Mouse (Mus musculus): Measurements from ENCODE around the gene Zmym2. TPM values are rescaled to one million over a fixed set of nuclear protein-coding genes. Genes with fewer than 3 reads are reported as not detected.
"Not testable (repeated sequence)": the region's sequence is repeated elsewhere in the genome, so short reads cannot be mapped to it uniquely, and the experiment has no call there.

Zmym2 gene
- 10 to 100 TPM; 42.9 to 44.7 TPM for total RNA-seq (2021)
- long read RNA-seq, experiment 1, partial matches to known transcripts: 4 of 18 reads
- long read RNA-seq, experiment 1, other reads (novel, unspliced or antisense): 14 of 18 reads
- long read RNA-seq, experiment 2, partial matches to known transcripts: 2 of 9 reads
- long read RNA-seq, experiment 2, other reads (novel, unspliced or antisense): 7 of 9 reads

- intact Hi-C loops (cut with DNase I): loop anchor here (5.0 to 10.0 kb wide), 2 partner anchors 75 to 222 kb away; partner anchors contain the start of genes Mphosph8 and Zmym5
- DNase-seq: peak; percentile 74 to 79
Measured at GRCm38 (mm10) chr14:56886594-56887513, at the start of gene Zmym2. Gene Zmym2 (plus strand): TSS chr14:56886653.

- intact Hi-C loops (cut with DNase I): no loop called here
- no peak for DNase-seq
Measured at GRCm38 (mm10) chr14:56844033-56844432, 42.4 kb upstream of the Zmym2 start.

DNA sequence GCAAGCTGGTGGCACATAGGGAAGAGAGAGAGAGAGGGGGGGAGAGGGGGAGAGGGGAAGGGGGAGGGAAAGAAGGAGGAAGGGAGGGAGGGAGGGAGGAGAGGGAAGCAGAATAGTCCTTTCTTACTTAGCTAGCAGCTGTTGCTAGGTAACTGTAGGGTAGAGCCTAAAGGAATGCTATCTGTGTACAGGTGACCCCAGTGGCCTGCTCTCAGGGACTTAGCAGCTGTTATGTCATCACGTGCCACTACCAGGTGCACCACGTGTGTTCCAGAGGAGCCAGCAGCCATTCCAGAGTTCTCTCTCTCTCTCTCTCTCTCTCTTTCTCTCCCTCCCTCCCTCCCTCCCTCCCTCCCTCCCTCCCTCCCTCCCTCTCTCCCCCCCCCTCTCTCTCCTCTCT is 41.9 kb upstream of the Zmym2 start:
- intact Hi-C loops (cut with DNase I): no loop called here
- no peak for DNase-seq

- intact Hi-C loops (cut with DNase I): no loop called here
- DNase-seq: no peak
Measured at GRCm38 (mm10) chr14:56848322-56848721, 38.1 kb upstream of the Zmym2 start.

- intact Hi-C loops (cut with DNase I): no loop called here
- DNase-seq: no peak
Measured at GRCm38 (mm10) chr14:56849681-56850080, 36.8 kb upstream of the Zmym2 start.

GRCm38 (mm10) chr14:56864041-56864440 is 22.4 kb upstream of the Zmym2 start:
- intact Hi-C loops (cut with DNase I): no loop called here
- no peak for DNase-seq

DNA sequence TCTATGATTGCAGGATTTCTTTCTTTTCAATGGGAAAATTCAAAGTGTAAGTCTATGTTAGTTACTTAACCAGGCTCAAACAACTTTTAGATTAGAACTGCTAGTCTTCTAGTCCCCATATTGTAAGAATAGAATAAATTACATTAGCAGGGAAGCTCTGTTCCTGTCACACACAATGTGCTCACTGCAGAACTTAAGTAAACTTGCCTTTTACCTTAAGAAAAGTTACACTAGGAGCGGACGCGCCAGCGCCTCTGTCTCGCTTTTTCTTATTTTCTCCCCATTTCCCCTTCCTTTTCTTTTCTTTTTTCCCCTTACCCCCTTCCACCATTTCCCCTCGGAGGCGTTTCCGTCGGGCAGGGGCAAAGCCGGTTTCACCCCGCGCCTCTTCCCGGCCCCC is 21.8 kb upstream of the Zmym2 start:
- DNase-seq: no peak
- intact Hi-C loops (cut with DNase I): no loop called here

DNA sequence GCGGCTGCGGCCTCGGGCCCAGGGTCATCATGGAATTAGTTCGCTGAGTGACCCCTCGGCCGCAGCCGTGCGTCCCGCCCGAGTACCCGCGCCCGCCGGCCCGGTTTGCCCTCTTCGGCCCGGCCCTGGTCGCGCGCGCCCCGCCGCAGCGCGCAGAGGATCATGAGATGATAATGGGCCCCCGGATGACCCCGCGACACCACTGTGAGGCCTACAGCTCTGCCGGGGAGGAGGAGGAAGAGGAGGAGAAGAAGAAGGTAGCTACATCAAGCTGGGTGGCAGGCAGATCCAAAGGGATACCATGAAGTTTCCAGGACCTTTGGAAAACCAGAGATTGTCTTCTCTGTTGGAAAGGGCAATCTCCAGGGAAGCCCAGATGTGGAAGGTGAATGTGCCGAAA is 21.3 kb upstream of the Zmym2 start:
- DNase-seq; intact Hi-C loops (cut with DNase I): not testable (repeated sequence)

DNA sequence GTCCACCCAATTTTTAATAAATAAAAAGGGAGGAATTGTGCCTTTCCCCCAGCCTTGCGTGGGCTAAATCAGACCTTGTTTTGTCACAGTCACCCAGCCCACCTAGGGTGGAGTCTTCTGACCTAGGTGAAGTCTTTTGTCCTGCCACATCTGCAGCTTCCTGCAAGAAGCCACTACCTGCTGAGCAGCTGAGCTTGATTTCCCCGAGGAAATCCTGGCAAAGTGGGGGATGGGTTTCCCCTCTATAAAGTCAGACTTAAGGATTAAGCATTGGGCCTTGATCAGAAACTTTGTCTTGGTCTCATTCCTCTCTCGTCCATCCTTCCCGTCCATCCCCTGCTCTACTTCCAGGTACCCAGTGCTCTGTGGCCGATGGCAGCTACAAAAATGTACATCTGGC is 12.9 kb upstream of the Zmym2 start:
- intact Hi-C loops (cut with DNase I): no loop called here
- no peak for DNase-seq

- intact Hi-C loops (cut with DNase I): no loop called here
- no peak for DNase-seq
Measured at GRCm38 (mm10) chr14:56875586-56876159, 10.8 kb upstream of the Zmym2 start.

DNA sequence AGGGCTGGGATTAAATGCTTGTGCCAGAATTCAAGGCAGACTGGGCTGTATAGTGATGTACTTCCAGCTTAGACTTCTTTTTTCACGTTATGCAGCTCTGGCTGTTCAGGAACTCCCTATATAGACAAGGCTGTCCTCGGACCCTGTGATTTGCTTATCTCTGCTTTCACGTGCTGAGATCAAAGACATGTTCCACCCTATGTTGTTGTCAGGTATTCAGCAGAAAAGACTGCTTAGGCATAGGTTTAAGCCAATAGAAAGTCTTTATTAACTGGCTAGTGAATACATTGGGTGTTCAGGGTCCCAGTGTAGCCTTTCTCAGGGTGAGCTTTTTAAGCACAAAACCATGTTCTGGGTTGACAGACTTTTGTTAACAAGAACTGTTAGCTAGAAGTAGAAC is 5.2 kb upstream of the Zmym2 start:
- intact Hi-C loops (cut with DNase I): loop anchor here (10.0 kb wide), 1 partner anchor 216 kb away; the partner anchor contains the start of gene Mphosph8
- no peak for DNase-seq

GRCm38 (mm10) chr14:56883431-56883830 is 3.0 kb upstream of the Zmym2 start:
- intact Hi-C loops (cut with DNase I): loop anchor here (10.0 kb wide), 1 partner anchor 219 kb away; the partner anchor contains the start of gene Mphosph8
- no peak for DNase-seq

- intact Hi-C loops (cut with DNase I): loop anchor here (5.0 to 10.0 kb wide), 2 partner anchors 73 to 221 kb away; partner anchors contain the start of genes Mphosph8 and Zmym5
- DNase-seq: peak; percentile 77 to 84
Measured at GRCm38 (mm10) chr14:56885308-56885771, 1.1 kb upstream of the Zmym2 start.

DNA sequence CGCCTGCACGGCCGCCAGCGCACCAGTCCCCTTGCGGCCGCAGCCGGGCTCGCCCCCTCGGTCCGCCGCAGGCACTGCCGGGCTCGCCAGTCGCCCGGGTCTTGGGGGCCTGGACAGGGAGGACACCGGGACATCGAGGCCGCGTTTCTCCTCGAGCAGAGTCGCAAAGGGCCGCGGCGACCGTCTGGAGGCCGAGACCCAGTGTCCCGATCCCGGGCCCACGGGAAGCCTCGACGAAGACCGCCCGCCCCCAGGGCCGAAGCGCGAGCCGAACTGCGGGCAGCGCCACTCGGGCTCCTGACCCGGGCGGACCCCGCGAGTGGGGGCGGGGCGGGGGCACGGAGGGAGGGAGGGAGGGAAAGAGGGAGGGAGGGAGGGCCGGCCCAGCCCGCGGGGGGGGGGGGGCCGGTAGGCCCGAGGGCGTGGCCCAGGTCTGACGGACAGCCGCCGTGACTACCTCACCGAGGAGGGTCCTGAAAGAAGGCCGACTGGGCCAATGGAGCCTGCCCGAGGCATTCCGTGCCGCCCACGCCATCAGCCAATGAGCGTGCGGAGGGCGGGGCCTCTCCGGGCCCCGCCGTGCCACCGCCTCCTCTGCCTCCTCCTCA is 363 bp upstream of the Zmym2 start:
- DNase-seq: peak; percentile 90 to 92
- intact Hi-C loops (cut with DNase I): loop anchor here (5.0 to 10.0 kb wide), 2 partner anchors 74 to 221 kb away; partner anchors contain the start of genes Mphosph8 and Zmym5

DNA sequence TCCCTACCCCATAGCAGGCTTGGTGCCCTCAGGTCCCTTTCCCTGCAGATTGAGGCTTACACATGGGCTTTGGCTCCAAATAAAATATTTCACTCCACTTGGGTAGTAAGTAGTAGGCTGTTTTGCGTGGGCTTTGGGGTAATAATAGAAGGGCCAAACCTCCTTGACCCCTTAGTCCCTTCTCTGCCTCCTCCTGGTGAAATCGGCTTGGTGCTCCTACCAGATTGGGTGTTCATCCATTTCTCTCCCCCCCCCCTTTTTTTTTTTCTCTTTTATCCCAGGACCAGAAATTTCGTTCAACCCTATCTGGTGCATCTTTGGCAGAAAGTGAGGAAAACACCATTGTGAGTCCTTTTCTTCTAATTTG is 1.0 kb downstream of the Zmym2 start:
- intact Hi-C loops (cut with DNase I): loop anchor here (5.0 to 10.0 kb wide), 2 partner anchors 75 to 223 kb away; partner anchors contain the start of genes Mphosph8 and Zmym5
- DNase-seq: no peak

GRCm38 (mm10) chr14:56887887-56888286 is 1.4 kb downstream of the Zmym2 start:
- intact Hi-C loops (cut with DNase I): loop anchor here (5.0 to 10.0 kb wide), 2 partner anchors 76 to 223 kb away; partner anchors contain the start of genes Mphosph8 and Zmym5
- DNase-seq: peak; percentile 46 to 60

- no peak for DNase-seq
- intact Hi-C loops (cut with DNase I): loop anchor here (5.0 to 10.0 kb wide), 2 partner anchors 76 to 224 kb away; partner anchors contain the start of genes Mphosph8 and Zmym5
Measured at GRCm38 (mm10) chr14:56888416-56888815, 2.0 kb downstream of the Zmym2 start.

GRCm38 (mm10) chr14:56894417-56894816 is 8.0 kb downstream of the Zmym2 start:
- intact Hi-C loops (cut with DNase I): no loop called here
- DNase-seq: no peak

GRCm38 (mm10) chr14:56896521-56896920 is 10.1 kb downstream of the Zmym2 start:
- no peak for DNase-seq
- intact Hi-C loops (cut with DNase I): no loop called here

GRCm38 (mm10) chr14:56897475-56897874 is 11.0 kb downstream of the Zmym2 start:
- intact Hi-C loops (cut with DNase I): no loop called here
- no peak for DNase-seq
